Mouse (Mus musculus) stomach, embryonic 14.5 days (tissue): ENCODE measurements around the gene Zyg11b. TPM values are rescaled to one million over a fixed set of nuclear protein-coding genes. Genes with fewer than 3 reads are reported as not detected.

Source experiments
- ATAC-seq: fragments of 200-750 bp; cut with Nextera tagmentation; 2 replicates; pipeline ENCODE4 v1.8.0; 2017; ENCODE audit warnings: low read depth, moderate TSS enrichment; ENCODE audit not compliant: insufficient number of reproducible peaks, insufficient read depth, low FRiP score
- H3K27ac ChIP-seq: fragments of 300-500 bp; sonication (generic); 2 replicates; pipeline ENCODE4 v1.5.1; 2014; ENCODE audit warnings: mild to moderate bottlenecking, low read length, moderate library complexity, mixed read lengths
- H3K27me3 ChIP-seq: fragments of 300-500 bp; sonication (generic); 2 replicates; pipeline ENCODE4 v1.6.1; 2014; ENCODE audit warnings: low read length, control low read depth, mixed read lengths; ENCODE audit not compliant: control insufficient read depth, insufficient read depth
- H3K36me3 ChIP-seq: fragments of 300-500 bp; sonication (generic); 2 replicates; pipeline ENCODE4 v1.6.1; 2014; ENCODE audit warnings: mild to moderate bottlenecking, control low read depth, low read length, moderate library complexity, mixed read lengths; ENCODE audit not compliant: control insufficient read depth, insufficient read depth
- H3K4me1 ChIP-seq: fragments of 300-500 bp; sonication (generic); 2 replicates; pipeline ENCODE4 v1.6.1; 2014; ENCODE audit warnings: low read length, control low read depth, mixed read lengths; ENCODE audit not compliant: control insufficient read depth, insufficient read depth
- H3K4me2 ChIP-seq: fragments of 300-500 bp; sonication (generic); replicated peaks from 2 replicates; pipeline ENCODE4 v1.6.1; 2014; ENCODE audit warnings: low read depth, low read length, control low read depth
- H3K4me3 ChIP-seq: fragments of 300-500 bp; sonication (generic); 2 replicates; pipeline ENCODE4 v1.5.1; 2014; ENCODE audit warnings: low read depth, low read length, control low read depth
- H3K9ac ChIP-seq: fragments of 300-500 bp; sonication (generic); replicated peaks from 2 replicates; pipeline ENCODE4 v1.6.1; 2014; ENCODE audit warnings: low read depth, mild to moderate bottlenecking, control low read depth, low read length, moderate library complexity, mixed read lengths
- H3K9me3 ChIP-seq: fragments of 300-500 bp; sonication (generic); 2 replicates; pipeline ENCODE4 v1.6.1; 2016; ENCODE audit warnings: low read depth, low read length, control low read depth; ENCODE audit not compliant: control insufficient read depth
- WGBS: fragments of 180-500 bp; shearing (Covaris S2); extraction: QIAGEN DNeasy Blood & Tissue Kit; methylation state at CpG from one replicate; pipeline ENCODE4 v1.1.7; 2014; 5-methylcytosine and 5-hydroxymethylcytosine counted together
- polyA plus RNA-seq: library from polyadenylated mRNA; unstranded; fragments of >200 nt; fragmentation: Nextera tagmentation; extraction: Ambion mirVana; gene quantifications from 2 replicates; pipeline ENCODE4 v1.2.1, GENCODE M21; 2014

Zyg11b gene
- 15.1 and 18.1 TPM in 2 replicates for polyA plus RNA-seq

GRCm38 (mm10) chr4:108300670-108301373 is at the start of gene Zyg11b:
Gene Zyg11b, minus strand, starts transcription at chr4:108301096.
- Histone ChIP-seq H3K4me2 (peak within 1 kb of the TSS; percentile 68), H3K36me3 (no peaks in the 10 kb centered on the region), H3K9me3 (no peaks in the 10 kb centered on the region), H3K27ac (peak within 1 kb of the TSS; percentile 81), H3K9ac (peak within 1 kb of the TSS; percentile 76), H3K4me1 (0 out of 2 replicates have a peak, but pooled peaks cover 10% of the 10 kb centered on the region), H3K27me3 (no peaks in the 10 kb centered on the region), H3K4me3 (peak within 1 kb of the TSS; percentile 77)
- 2% methylated on average over 44 of the region's 58 CpGs for WGBS
- peak; percentile 93 for ATAC-seq

- H3K4me2 ChIP-seq: no peak overlapping the region
- ATAC-seq: no peak
- H3K27ac ChIP-seq: peak overlapping the region; percentile 64
- no peak overlapping the region for H3K9ac ChIP-seq
- WGBS: 22% methylated on average over 8 of the region's 8 CpGs
- H3K4me1 ChIP-seq: peaks cover 52% of the 10 kb centered on the region
- no peak overlapping the region for H3K4me3 ChIP-seq
- H3K27me3 ChIP-seq: no peaks in the 10 kb centered on the region
- no peaks in the 10 kb centered on the region for H3K9me3 ChIP-seq
- H3K36me3 ChIP-seq: no peaks in the 10 kb centered on the region
Observed at GRCm38 (mm10) chr4:108349836-108350547, 49.1 kb upstream of the Zyg11b start.

GRCm38 (mm10) chr4:108349064-108349463 is 48.2 kb upstream of the Zyg11b start:
- H3K27ac ChIP-seq: no peak overlapping the region
- H3K9me3 ChIP-seq: no peaks in the 10 kb centered on the region
- no peak for ATAC-seq
- peaks cover 54% of the 10 kb centered on the region for H3K4me1 ChIP-seq
- no peaks in the 10 kb centered on the region for H3K27me3 ChIP-seq
- 73% methylated on average over 3 of the region's 3 CpGs for WGBS
- no peak overlapping the region for H3K9ac ChIP-seq
- no peak overlapping the region for H3K4me3 ChIP-seq
- H3K36me3 ChIP-seq: no peaks in the 10 kb centered on the region
- H3K4me2 ChIP-seq: no peak overlapping the region

- ATAC-seq: no peak
- peaks cover 54% of the 10 kb centered on the region for H3K4me1 ChIP-seq
- no peak overlapping the region for H3K9ac ChIP-seq
- no peaks in the 10 kb centered on the region for H3K27me3 ChIP-seq
- peak overlapping the region; percentile 63 for H3K27ac ChIP-seq
- no peaks in the 10 kb centered on the region for H3K9me3 ChIP-seq
- WGBS: 28% methylated on average over 5 of the region's 5 CpGs
- H3K4me2 ChIP-seq: no peak overlapping the region
- H3K36me3 ChIP-seq: no peaks in the 10 kb centered on the region
- H3K4me3 ChIP-seq: no peak overlapping the region
Observed at GRCm38 (mm10) chr4:108348256-108348875, 47.5 kb upstream of the Zyg11b start.

- H3K27ac ChIP-seq: no peak overlapping the region
- H3K4me2 ChIP-seq: no peak overlapping the region
- no peaks in the 10 kb centered on the region for H3K36me3 ChIP-seq
- H3K4me3 ChIP-seq: no peak overlapping the region
- H3K9me3 ChIP-seq: no peaks in the 10 kb centered on the region
- no peaks in the 10 kb centered on the region for H3K27me3 ChIP-seq
- no peak overlapping the region for H3K9ac ChIP-seq
- no peak for ATAC-seq
- 66% methylated on average over 5 of the region's 5 CpGs for WGBS
- H3K4me1 ChIP-seq: peaks cover 54% of the 10 kb centered on the region
Observed at GRCm38 (mm10) chr4:108347111-108347510, 46.2 kb upstream of the Zyg11b start.

GRCm38 (mm10) chr4:108345826-108346225 is 44.9 kb upstream of the Zyg11b start:
- H3K4me3 ChIP-seq: no peak overlapping the region
- no peaks in the 10 kb centered on the region for H3K36me3 ChIP-seq
- peaks cover 45% of the 10 kb centered on the region for H3K4me1 ChIP-seq
- H3K4me2 ChIP-seq: no peak overlapping the region
- H3K27ac ChIP-seq: peak overlapping the region; percentile 87
- no peaks in the 10 kb centered on the region for H3K9me3 ChIP-seq
- no peak for ATAC-seq
- WGBS: 24% methylated on average over 5 of the region's 5 CpGs
- no peaks in the 10 kb centered on the region for H3K27me3 ChIP-seq
- no peak overlapping the region for H3K9ac ChIP-seq

GRCm38 (mm10) chr4:108344631-108345083 is 43.8 kb upstream of the Zyg11b start:
- Histone ChIP-seq H3K4me3 (no peak overlapping the region), H3K4me2 (no peak overlapping the region), H3K36me3 (0 out of 2 replicates have a peak, but pooled peaks cover 2% of the 10 kb centered on the region), H3K27ac (peak overlapping the region; percentile 87; the same call in 1 of the 2 replicates), H3K4me1 (peaks cover 34% of the 10 kb centered on the region), H3K9ac (no peak overlapping the region), H3K27me3 (no peaks in the 10 kb centered on the region), H3K9me3 (no peaks in the 10 kb centered on the region)
- WGBS: 20% methylated on average over 7 of the region's 7 CpGs
- peak; percentile 30; the same call in 1 of the 2 replicates for ATAC-seq

GRCm38 (mm10) chr4:108339277-108339690 is 38.4 kb upstream of the Zyg11b start:
- Histone ChIP-seq H3K36me3 (peaks cover 17% of the 10 kb centered on the region), H3K4me3 (no peak overlapping the region), H3K4me2 (no peak overlapping the region), H3K9ac (no peak overlapping the region), H3K4me1 (peaks cover 11% of the 10 kb centered on the region), H3K27ac (peak overlapping the region; percentile 16; the same call in 1 of the 2 replicates), H3K9me3 (no peaks in the 10 kb centered on the region), H3K27me3 (no peaks in the 10 kb centered on the region)
- peak; percentile 50; the same call in 1 of the 2 replicates for ATAC-seq
- WGBS: 17% methylated on average over 4 of the region's 4 CpGs
